Mouse (Mus musculus): ENCODE results near the gene Sox5. TPM values are rescaled to one million over a fixed set of nuclear protein-coding genes. Genes with fewer than 3 reads are reported as not detected.

Sox5 gene
- polyA plus RNA-seq, 1 experiment from 2014 or later, result 54.7 TPM

- DNase-seq (ENCODE audit: low spot score), result peak; percentile 70
- 15% methylated on average over 6 of the region's 6 CpGs for WGBS
- Histone ChIP-seq H3K9me3 (ENCODE audit: control insufficient read depth, low read length) (no peaks in the 10 kb centered on the region), H3K27me3 (ENCODE audit: control insufficient read depth, insufficient read depth, low read length) (no peaks in the 10 kb centered on the region), H3K36me3 (ENCODE audit: control insufficient read depth, insufficient read depth, low read length) (no peaks in the 10 kb centered on the region), H3K4me2 (ENCODE audit: low read depth, severe bottlenecking) (no peak overlapping the region), H3K9ac (ENCODE audit: low read length) (no peak overlapping the region), H3K27ac (replicated peaks; ENCODE audit: low read depth, low read length) (no peak overlapping the region), H3K4me3 (ENCODE audit: low read depth, low read length) (no peak overlapping the region), H3K4me1 (ENCODE audit: control insufficient read depth, insufficient read depth, low read length) (no peaks in the 10 kb centered on the region)
- peak; percentile 47; the same call in 1 of the 2 replicates for ATAC-seq (ENCODE audit: insufficient number of reproducible peaks, low FRiP score, low TSS enrichment, low read depth)
These were observed 33.2 kb upstream of the Sox5 start for GRCm38 (mm10) chr6:144814931-144815364.

- H3K9me3 ChIP-seq (ENCODE audit: control insufficient read depth, low read length), result no peaks in the 10 kb centered on the region
- ATAC-seq (ENCODE audit: insufficient number of reproducible peaks, low FRiP score, low TSS enrichment, low read depth), result no peak
- H3K9ac ChIP-seq (ENCODE audit: low read length), result no peak overlapping the region
- H3K4me2 ChIP-seq (ENCODE audit: low read depth, severe bottlenecking), result no peak overlapping the region
- no peaks in the 10 kb centered on the region for H3K27me3 ChIP-seq (ENCODE audit: control insufficient read depth, insufficient read depth, low read length)
- no peak overlapping the region for H3K4me3 ChIP-seq (ENCODE audit: low read depth, low read length)
- H3K4me1 ChIP-seq (ENCODE audit: control insufficient read depth, insufficient read depth, low read length), result no peaks in the 10 kb centered on the region
- WGBS, result 91% methylated on average over 5 of the region's 5 CpGs
- no peak for DNase-seq (ENCODE audit: low spot score)
- H3K27ac ChIP-seq (replicated peaks; ENCODE audit: low read depth, low read length), result no peak overlapping the region
- H3K36me3 ChIP-seq (ENCODE audit: control insufficient read depth, insufficient read depth, low read length), result no peaks in the 10 kb centered on the region
These were observed 22.5 kb upstream of the Sox5 start for GRCm38 (mm10) chr6:144804321-144804720.

- no peaks in the 10 kb centered on the region for H3K27me3 ChIP-seq (ENCODE audit: control insufficient read depth, insufficient read depth, low read length)
- ATAC-seq (ENCODE audit: insufficient number of reproducible peaks, low FRiP score, low TSS enrichment, low read depth) (no peak), DNase-seq (ENCODE audit: low spot score) (no peak)
These were observed 21.3 kb upstream of the Sox5 start for GRCm38 (mm10) chr6:144803063-144803462.

GRCm38 (mm10) chr6:144794356-144794755 lies 12.6 kb upstream of the Sox5 start:
- no peaks in the 10 kb centered on the region for H3K4me1 ChIP-seq (ENCODE audit: control insufficient read depth, insufficient read depth, low read length)
- no peak overlapping the region for H3K9ac ChIP-seq (ENCODE audit: low read length)
- ATAC-seq (ENCODE audit: insufficient number of reproducible peaks, low FRiP score, low TSS enrichment, low read depth), result no peak
- H3K4me3 ChIP-seq (ENCODE audit: low read depth, low read length), result no peak overlapping the region
- no peak overlapping the region for H3K27ac ChIP-seq (replicated peaks; ENCODE audit: low read depth, low read length)
- DNase-seq (ENCODE audit: low spot score), result no peak
- no peak overlapping the region for H3K4me2 ChIP-seq (ENCODE audit: low read depth, severe bottlenecking)
- H3K9me3 ChIP-seq (ENCODE audit: control insufficient read depth, low read length), result no peaks in the 10 kb centered on the region
- WGBS, result 74% methylated on average over 3 of the region's 3 CpGs
- no peaks in the 10 kb centered on the region for H3K27me3 ChIP-seq (ENCODE audit: control insufficient read depth, insufficient read depth, low read length)
- H3K36me3 ChIP-seq (ENCODE audit: control insufficient read depth, insufficient read depth, low read length), result no peaks in the 10 kb centered on the region

More at GRCm38 (mm10) chr6:144803063-144803462, 21.3 kb upstream of the Sox5 start:
- WGBS, result 92% methylated on average over 1 of the region's 1 CpGs
- Histone ChIP-seq H3K9me3 (ENCODE audit: control insufficient read depth, low read length) (no peaks in the 10 kb centered on the region), H3K36me3 (ENCODE audit: control insufficient read depth, insufficient read depth, low read length) (no peaks in the 10 kb centered on the region), H3K4me2 (ENCODE audit: low read depth, severe bottlenecking) (no peak overlapping the region), H3K27ac (replicated peaks; ENCODE audit: low read depth, low read length) (no peak overlapping the region), H3K9ac (ENCODE audit: low read length) (no peak overlapping the region), H3K4me1 (ENCODE audit: control insufficient read depth, insufficient read depth, low read length) (no peaks in the 10 kb centered on the region), H3K4me3 (ENCODE audit: low read depth, low read length) (no peak overlapping the region)

GRCm38 (mm10) chr6:144792871-144793270 lies 11.1 kb upstream of the Sox5 start:
- WGBS, result 92% methylated on average over 8 of the region's 8 CpGs
- 0 out of 2 replicates have a peak, but pooled peaks cover 3% of the 10 kb centered on the region for H3K4me1 ChIP-seq (ENCODE audit: control insufficient read depth, insufficient read depth, low read length)
- H3K9me3 ChIP-seq (ENCODE audit: control insufficient read depth, low read length), result no peaks in the 10 kb centered on the region
- DNase-seq (ENCODE audit: low spot score) (no peak), ATAC-seq (ENCODE audit: insufficient number of reproducible peaks, low FRiP score, low TSS enrichment, low read depth) (no peak)
- H3K9ac ChIP-seq (ENCODE audit: low read length), result no peak overlapping the region
- no peaks in the 10 kb centered on the region for H3K36me3 ChIP-seq (ENCODE audit: control insufficient read depth, insufficient read depth, low read length)
- H3K27me3 ChIP-seq (ENCODE audit: control insufficient read depth, insufficient read depth, low read length), result no peaks in the 10 kb centered on the region
- no peak overlapping the region for H3K27ac ChIP-seq (replicated peaks; ENCODE audit: low read depth, low read length)
- no peak overlapping the region for H3K4me2 ChIP-seq (ENCODE audit: low read depth, severe bottlenecking)
- H3K4me3 ChIP-seq (ENCODE audit: low read depth, low read length), result no peak overlapping the region

- H3K4me1 ChIP-seq (ENCODE audit: control insufficient read depth, insufficient read depth, low read length), result peaks cover 8% of the 10 kb centered on the region; the same call in 1 of the 2 replicates
- H3K4me2 ChIP-seq (ENCODE audit: low read depth, severe bottlenecking), result peak overlapping the region; percentile 95; the same call in 1 of the 2 replicates
- ATAC-seq (ENCODE audit: insufficient number of reproducible peaks, low FRiP score, low TSS enrichment, low read depth) (no peak), DNase-seq (ENCODE audit: low spot score) (no peak)
- no peak overlapping the region for H3K4me3 ChIP-seq (ENCODE audit: low read depth, low read length)
- H3K9me3 ChIP-seq (ENCODE audit: control insufficient read depth, low read length), result no peaks in the 10 kb centered on the region
- no peaks in the 10 kb centered on the region for H3K36me3 ChIP-seq (ENCODE audit: control insufficient read depth, insufficient read depth, low read length)
- H3K9ac ChIP-seq (ENCODE audit: low read length), result no peak overlapping the region
- H3K27ac ChIP-seq (replicated peaks; ENCODE audit: low read depth, low read length), result no peak overlapping the region
- peaks cover 5% of the 10 kb centered on the region; the same call in 1 of the 2 replicates for H3K27me3 ChIP-seq (ENCODE audit: control insufficient read depth, insufficient read depth, low read length)
These were observed 1.5 kb upstream of the Sox5 start for GRCm38 (mm10) chr6:144783295-144783694.

GRCm38 (mm10) chr6:144782866-144783265 lies 1.1 kb upstream of the Sox5 start:
- H3K36me3 ChIP-seq (ENCODE audit: control insufficient read depth, insufficient read depth, low read length), result no peaks in the 10 kb centered on the region
- DNase-seq (ENCODE audit: low spot score) (no peak), ATAC-seq (ENCODE audit: insufficient number of reproducible peaks, low FRiP score, low TSS enrichment, low read depth) (no peak)
- H3K4me3 ChIP-seq (ENCODE audit: low read depth, low read length), result peak overlapping the region; percentile 79
- H3K9me3 ChIP-seq (ENCODE audit: control insufficient read depth, low read length), result no peaks in the 10 kb centered on the region
- 7% methylated on average over 12 of the region's 12 CpGs for WGBS
- H3K27ac ChIP-seq (replicated peaks; ENCODE audit: low read depth, low read length), result no peak overlapping the region
- peak overlapping the region; percentile 95 for H3K4me2 ChIP-seq (ENCODE audit: low read depth, severe bottlenecking)
- peaks cover 5% of the 10 kb centered on the region; the same call in 1 of the 2 replicates for H3K27me3 ChIP-seq (ENCODE audit: control insufficient read depth, insufficient read depth, low read length)
- peak overlapping the region; percentile 73 for H3K9ac ChIP-seq (ENCODE audit: low read length)
- peaks cover 8% of the 10 kb centered on the region; the same call in 1 of the 2 replicates for H3K4me1 ChIP-seq (ENCODE audit: control insufficient read depth, insufficient read depth, low read length)

GRCm38 (mm10) chr6:144782031-144782857 lies 467 bp upstream of the Sox5 start:
- H3K36me3 ChIP-seq (ENCODE audit: control insufficient read depth, insufficient read depth, low read length), result no peaks in the 10 kb centered on the region
- peak overlapping the region; percentile 73 for H3K9ac ChIP-seq (ENCODE audit: low read length)
- peak; percentile 39; the same call in 1 of the 2 replicates for ATAC-seq (ENCODE audit: insufficient number of reproducible peaks, low FRiP score, low TSS enrichment, low read depth)
- 0 out of 2 replicates have a peak overlapping the region, but pooled peaks have one; percentile 55 for H3K27ac ChIP-seq (replicated peaks; ENCODE audit: low read depth, low read length)
- peak overlapping the region; percentile 95 for H3K4me2 ChIP-seq (ENCODE audit: low read depth, severe bottlenecking)
- peak overlapping the region; percentile 79 for H3K4me3 ChIP-seq (ENCODE audit: low read depth, low read length)
- no peaks in the 10 kb centered on the region for H3K9me3 ChIP-seq (ENCODE audit: control insufficient read depth, low read length)
- peak; percentile 64 for DNase-seq (ENCODE audit: low spot score)
- H3K4me1 ChIP-seq (ENCODE audit: control insufficient read depth, insufficient read depth, low read length), result peaks cover 8% of the 10 kb centered on the region; the same call in 1 of the 2 replicates
- under 1% methylated on average over 46 of the region's 55 CpGs for WGBS
- peaks cover 5% of the 10 kb centered on the region; the same call in 1 of the 2 replicates for H3K27me3 ChIP-seq (ENCODE audit: control insufficient read depth, insufficient read depth, low read length)

Data from limb, embryonic 11.5 days (tissue).